Mouse (Mus musculus): ENCODE results near the gene Exd2.

DNA sequence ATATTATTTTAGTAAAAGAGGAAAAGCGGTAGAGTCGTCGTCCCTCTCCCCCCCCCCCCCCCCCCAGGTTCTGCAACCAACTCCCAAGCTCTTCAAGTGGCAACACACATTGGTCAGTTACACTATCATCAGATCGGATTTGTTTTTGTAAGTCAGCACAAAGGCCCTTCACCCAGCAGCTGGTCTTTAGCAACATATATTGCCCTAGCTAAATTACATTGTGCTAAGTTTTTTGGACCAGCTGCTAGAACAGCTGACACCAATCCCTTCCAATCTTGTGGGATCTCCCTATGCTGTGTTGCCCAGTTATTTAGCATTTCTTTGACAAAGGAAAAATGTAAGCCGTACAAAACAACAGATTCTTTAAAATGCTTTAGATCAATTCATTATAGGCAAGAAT is 4.9 kb upstream of the Exd2 start:
- TF ChIP-seq CTCF (IDR thresholded peaks at IDR 0.05; ENCODE audit: low read depth) (no peak), EP300 (IDR thresholded peaks at IDR 0.05; ENCODE audit: low read depth) (no peak)
